Mouse (Mus musculus) neural tube, embryonic 11.5 days (tissue): ENCODE results near the gene Rab17. TPM values are rescaled to one million over a fixed set of nuclear protein-coding genes. Genes with fewer than 3 reads are reported as not detected.
A peak's percentile ranks its signal among the peaks of the same experiment; 100 is the strongest.

Experiments
- ATAC-seq: fragments of 200-750 bp; cut with Nextera tagmentation; 2 replicates; pipeline ENCODE4 v1.8.0; 2017; ENCODE audit warnings: moderate number of reproducible peaks, mild to moderate bottlenecking, moderate TSS enrichment, moderate library complexity; ENCODE audit not compliant: insufficient read depth, low FRiP score, low TSS enrichment
- DNase-seq: peaks from one replicate; pipeline ENCODE4 v3.0.0-alpha.2; 2015; ENCODE audit warnings: low spot score
- H3K27ac ChIP-seq: fragments of 300-500 bp; sonication (generic); 2 replicates; pipeline ENCODE4 v1.5.1; 2014; ENCODE audit warnings: low read depth, mild to moderate bottlenecking, low read length
- H3K27me3 ChIP-seq: fragments of 300-500 bp; sonication (generic); 2 replicates; pipeline ENCODE4 v1.6.1; 2014; ENCODE audit warnings: mild to moderate bottlenecking, low read length, mixed read lengths; ENCODE audit not compliant: control insufficient read depth, insufficient read depth
- H3K36me3 ChIP-seq: fragments of 300-500 bp; sonication (generic); 2 replicates; pipeline ENCODE4 v1.6.1; 2014; ENCODE audit warnings: mild to moderate bottlenecking, low read length, moderate library complexity, mixed read lengths; ENCODE audit not compliant: control insufficient read depth, insufficient read depth
- H3K4me1 ChIP-seq: fragments of 300-500 bp; sonication (generic); 2 replicates; pipeline ENCODE4 v1.6.1; 2014; ENCODE audit warnings: low read length, mixed read lengths; ENCODE audit not compliant: control insufficient read depth, insufficient read depth
- H3K4me2 ChIP-seq: fragments of 300-500 bp; sonication (generic); 2 replicates; pipeline ENCODE4 v1.6.1; 2014; ENCODE audit warnings: low read depth, mild to moderate bottlenecking, moderate library complexity
- H3K4me3 ChIP-seq: fragments of 300-500 bp; sonication (generic); 2 replicates; pipeline ENCODE4 v1.5.1; 2014; ENCODE audit warnings: low read depth, low read length
- H3K9ac ChIP-seq: fragments of 300-500 bp; sonication (generic); 2 replicates; pipeline ENCODE4 v1.6.1; 2014; ENCODE audit warnings: mild to moderate bottlenecking, low read length
- H3K9me3 ChIP-seq: fragments of 300-500 bp; sonication (generic); 2 replicates; pipeline ENCODE4 v1.6.1; 2016; ENCODE audit warnings: low read length; ENCODE audit not compliant: control insufficient read depth
- WGBS: fragments of 180-500 bp; shearing (Covaris S2); extraction: QIAGEN DNeasy Blood & Tissue Kit; methylation state at CpG from one replicate; pipeline ENCODE4 v1.1.7; 2014; 5-methylcytosine and 5-hydroxymethylcytosine counted together
- polyA plus RNA-seq: library from polyadenylated mRNA; unstranded; fragments of >200 nt; fragmentation: Nextera tagmentation; extraction: Ambion mirVana; gene quantifications from 2 replicates; pipeline ENCODE4 v1.2.1, GENCODE M21; 2014

Rab17 gene
- polyA plus RNA-seq, 1 experiment from 2014 or later = 0.38 TPM

DNA sequence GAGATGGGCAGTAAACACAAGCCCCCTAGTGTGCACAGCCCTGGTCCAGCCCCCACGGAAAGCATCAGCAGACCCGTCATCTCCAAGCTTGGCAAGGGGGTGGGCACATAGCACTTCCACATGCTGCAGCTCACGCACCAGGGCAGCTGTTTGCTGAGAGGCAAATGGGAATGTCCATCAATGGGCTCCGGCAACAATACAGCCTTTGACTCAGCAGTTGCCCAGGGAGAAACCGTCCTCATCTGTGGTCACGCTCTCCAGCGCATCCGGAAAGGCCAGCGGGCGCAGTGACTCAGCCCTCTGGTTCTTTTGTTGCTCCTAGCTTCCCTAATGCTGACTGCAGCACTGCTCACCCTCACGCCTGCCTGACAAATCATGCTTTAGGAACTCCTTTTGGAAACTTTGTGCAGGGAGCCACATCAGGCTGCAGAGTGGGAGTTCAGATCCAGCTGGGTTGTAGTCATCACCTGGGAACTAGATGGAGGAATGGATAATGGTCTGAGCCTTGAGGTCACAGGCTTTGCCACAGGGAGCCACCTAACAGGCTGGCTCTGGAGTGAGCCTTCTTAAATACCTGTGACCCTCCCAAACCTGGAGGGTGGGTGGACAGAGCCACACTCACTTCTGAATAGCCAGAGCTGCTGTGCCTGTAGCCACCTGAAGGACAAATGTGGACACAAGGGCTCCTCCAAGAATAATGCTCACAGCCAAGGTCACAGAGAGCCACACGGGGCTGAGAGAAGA is 5.6 kb upstream of the Rab17 start:
- H3K4me3 ChIP-seq = no peak overlapping the region
- no peak overlapping the region for H3K9ac ChIP-seq
- peak overlapping the region; percentile 64; the same call in 1 of the 2 replicates for H3K27ac ChIP-seq
- H3K36me3 ChIP-seq = no peaks in the 10 kb centered on the region
- H3K4me1 ChIP-seq = peaks cover 24% of the 10 kb centered on the region
- H3K27me3 ChIP-seq = no peaks in the 10 kb centered on the region
- no peaks in the 10 kb centered on the region for H3K9me3 ChIP-seq
- DNase-seq (peak; percentile 86), ATAC-seq (peak; percentile 84)
- 11% methylated on average over 12 of the region's 12 CpGs for WGBS
- 0 out of 2 replicates have a peak overlapping the region, but pooled peaks have one; percentile 4 for H3K4me2 ChIP-seq

DNA sequence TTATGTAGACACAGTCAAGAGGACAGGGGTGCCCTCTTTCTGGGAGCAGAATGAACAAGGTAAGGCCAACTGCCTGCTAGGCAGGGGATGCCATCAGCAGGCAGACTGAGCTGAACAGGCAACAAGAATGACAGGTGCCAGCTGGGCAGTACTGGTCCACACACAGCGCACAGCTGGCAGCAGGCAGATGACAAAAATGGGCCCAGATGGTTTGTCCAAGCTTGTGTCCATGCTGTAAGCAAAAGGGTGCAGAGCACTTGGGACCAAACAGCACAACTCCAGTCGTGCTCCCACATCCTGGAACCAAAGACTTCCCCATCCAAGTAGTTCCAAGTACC is 4.1 kb upstream of the Rab17 start:
- no peak overlapping the region for H3K4me3 ChIP-seq
- peak; percentile 33 for ATAC-seq
- H3K4me2 ChIP-seq = no peak overlapping the region
- WGBS = 94% methylated on average over 2 of the region's 2 CpGs
- no peaks in the 10 kb centered on the region for H3K9me3 ChIP-seq
- no peaks in the 10 kb centered on the region for H3K36me3 ChIP-seq
- no peak overlapping the region; the same call in 1 of the 2 replicates for H3K9ac ChIP-seq
- H3K27me3 ChIP-seq = no peaks in the 10 kb centered on the region
- DNase-seq = no peak
- no peak overlapping the region for H3K27ac ChIP-seq
- peaks cover 24% of the 10 kb centered on the region for H3K4me1 ChIP-seq

- H3K4me2 ChIP-seq = no peak overlapping the region
- no peaks in the 10 kb centered on the region for H3K27me3 ChIP-seq
- DNase-seq = peak; percentile 91
- no peaks in the 10 kb centered on the region for H3K36me3 ChIP-seq
- H3K4me1 ChIP-seq = peaks cover 24% of the 10 kb centered on the region
- no peaks in the 10 kb centered on the region for H3K9me3 ChIP-seq
- ATAC-seq = peak; percentile 43
- no peak overlapping the region for H3K27ac ChIP-seq
- no peak overlapping the region for H3K4me3 ChIP-seq
- H3K9ac ChIP-seq = no peak overlapping the region; the same call in 1 of the 2 replicates
- 31% methylated on average over 9 of the region's 9 CpGs for WGBS
Observed at GRCm38 (mm10) chr1:90972911-90973573, 3.6 kb upstream of the Rab17 start.

GRCm38 (mm10) chr1:90969881-90970390 is 475 bp upstream of the Rab17 start:
- no peaks in the 10 kb centered on the region for H3K36me3 ChIP-seq
- no peaks in the 10 kb centered on the region for H3K27me3 ChIP-seq
- WGBS = 79% methylated on average over 10 of the region's 10 CpGs
- DNase-seq = no peak
- no peaks in the 10 kb centered on the region for H3K9me3 ChIP-seq
- peaks cover 12% of the 10 kb centered on the region for H3K4me1 ChIP-seq
- no peak overlapping the region for H3K4me2 ChIP-seq
- H3K27ac ChIP-seq = no peak overlapping the region
- H3K4me3 ChIP-seq = no peak overlapping the region
- no peak overlapping the region for H3K9ac ChIP-seq
- ATAC-seq = no peak

DNA sequence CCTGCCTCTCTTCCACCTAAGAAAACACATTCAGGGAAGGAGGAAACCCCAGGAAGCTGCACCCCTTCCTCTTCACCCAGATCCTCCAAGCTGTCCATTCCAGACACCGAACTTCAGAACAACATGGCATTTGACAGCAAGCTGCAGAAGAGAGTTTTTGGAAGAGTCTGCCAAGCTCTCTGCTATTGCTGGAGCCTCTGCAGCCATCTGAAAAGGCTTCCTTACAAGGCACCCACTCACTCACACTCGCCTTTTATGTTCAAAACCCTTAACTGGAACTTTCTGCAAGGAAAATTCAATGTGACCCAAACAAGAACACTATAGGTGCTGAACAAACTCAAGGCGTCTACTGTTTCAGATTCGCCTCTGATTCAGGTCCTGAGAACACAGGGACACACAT is 812 bp downstream of the Rab17 start:
- Histone ChIP-seq H3K27me3 (no peaks in the 10 kb centered on the region), H3K4me2 (no peak overlapping the region), H3K36me3 (no peaks in the 10 kb centered on the region), H3K4me3 (no peak overlapping the region), H3K9me3 (no peaks in the 10 kb centered on the region), H3K9ac (no peak overlapping the region), H3K4me1 (peaks cover 4% of the 10 kb centered on the region), H3K27ac (no peak overlapping the region)
- WGBS = 86% methylated on average over 4 of the region's 4 CpGs
- DNase-seq (no peak), ATAC-seq (no peak)

GRCm38 (mm10) chr1:90967583-90967982 is 1.9 kb downstream of the Rab17 start:
- Histone ChIP-seq H3K4me1 (no peaks in the 10 kb centered on the region), H3K9ac (no peak overlapping the region), H3K9me3 (no peaks in the 10 kb centered on the region), H3K4me2 (no peak overlapping the region), H3K27me3 (no peaks in the 10 kb centered on the region), H3K27ac (no peak overlapping the region), H3K4me3 (no peak overlapping the region), H3K36me3 (no peaks in the 10 kb centered on the region)
- WGBS = 81% methylated on average over 7 of the region's 7 CpGs
- ATAC-seq (no peak), DNase-seq (no peak)

DNA sequence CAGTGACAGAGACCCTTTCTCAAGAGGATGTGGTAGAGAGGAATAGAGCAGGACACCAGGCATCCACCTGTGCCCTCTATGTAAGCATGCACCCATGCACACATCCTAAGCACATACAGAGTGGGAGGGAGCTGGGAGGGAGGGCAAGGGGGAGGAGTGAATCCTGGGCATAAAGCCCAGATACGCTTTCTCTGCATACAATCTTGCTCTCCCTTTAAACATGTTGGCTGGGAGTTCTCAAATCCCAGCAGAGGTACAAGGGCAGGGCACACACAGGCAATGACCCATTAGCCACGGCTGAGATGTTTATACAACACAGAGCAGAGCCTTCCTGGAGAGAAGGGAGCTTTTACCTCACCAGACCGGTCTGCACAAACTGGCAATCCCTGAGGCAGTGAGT is 6.5 kb downstream of the Rab17 start:
- Histone ChIP-seq H3K9me3 (no peaks in the 10 kb centered on the region), H3K4me3 (no peak overlapping the region), H3K27ac (no peak overlapping the region), H3K36me3 (no peaks in the 10 kb centered on the region), H3K4me1 (no peaks in the 10 kb centered on the region), H3K4me2 (no peak overlapping the region), H3K9ac (no peak overlapping the region), H3K27me3 (no peaks in the 10 kb centered on the region)
- ATAC-seq (no peak), DNase-seq (no peak)
- WGBS = 36% methylated on average over 3 of the region's 3 CpGs

- DNase-seq (no peak), ATAC-seq (no peak)
- Histone ChIP-seq H3K4me3 (no peak overlapping the region), H3K4me2 (no peak overlapping the region), H3K27ac (no peak overlapping the region), H3K9me3 (no peaks in the 10 kb centered on the region), H3K27me3 (no peaks in the 10 kb centered on the region), H3K36me3 (no peaks in the 10 kb centered on the region), H3K4me1 (no peaks in the 10 kb centered on the region), H3K9ac (no peak overlapping the region)
- WGBS = 25% methylated on average over 4 of the region's 4 CpGs
Observed at GRCm38 (mm10) chr1:90962526-90962925, 6.9 kb downstream of the Rab17 start.
